Mouse (Mus musculus): ENCODE results near the gene Gm28051.

DNA sequence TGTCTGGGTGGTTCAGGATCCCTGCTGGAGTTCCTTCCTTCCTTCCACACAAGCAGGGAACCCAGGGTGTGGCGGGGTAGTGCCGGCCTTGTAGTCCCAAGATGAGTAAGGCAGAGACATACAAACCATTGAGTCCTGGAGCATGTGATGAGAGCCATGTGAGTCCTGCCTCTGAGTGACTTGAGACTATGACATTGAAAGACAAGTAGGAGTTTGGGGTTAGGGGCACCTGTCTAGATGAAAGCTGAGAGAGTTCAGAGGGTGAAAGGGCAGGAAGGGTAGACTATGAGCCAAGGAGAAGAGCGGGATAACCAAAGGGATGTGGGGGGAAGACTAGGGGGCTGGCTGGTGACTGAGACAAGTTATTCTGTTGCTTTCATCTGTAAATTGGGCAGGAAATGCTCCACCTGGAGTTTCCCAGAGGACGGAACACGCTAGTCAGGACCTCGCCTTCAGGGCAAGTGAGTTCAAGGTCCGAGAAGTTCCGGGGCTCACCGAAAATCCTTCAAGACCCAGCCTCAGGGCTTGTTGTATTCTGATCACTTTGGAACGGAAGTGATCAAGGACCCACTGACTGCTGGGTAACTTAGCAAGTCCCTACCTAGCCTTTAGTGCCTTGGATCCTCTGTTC is 50.6 kb downstream of the Gm28051 start:
- TF ChIP-seq GATA1 (IDR thresholded peaks at IDR 0.05; ENCODE audit: borderline replicate concordance, low read length) (no peak), FLI1 (IDR thresholded peaks at IDR 0.05; ENCODE audit: low read length) (no peak)
